Mouse (Mus musculus) midbrain, embryonic 15.5 days (tissue): ENCODE data around the gene Tbr1. TPM values are rescaled to one million over a fixed set of nuclear protein-coding genes. Genes with fewer than 3 reads are reported as not detected.

Experiments used
- ATAC-seq: fragments of 200-750 bp; cut with Nextera tagmentation; replicated peaks from 2 replicates; pipeline ENCODE4 v1.8.0; 2017; ENCODE audit warnings: moderate TSS enrichment
- H3K27ac ChIP-seq: fragments of 300-500 bp; sonication (generic); 2 replicates; pipeline ENCODE4 v1.5.1; 2015; ENCODE audit warnings: mild to moderate bottlenecking, inconsistent platforms
- H3K27me3 ChIP-seq: fragments of 300-500 bp; sonication (generic); replicated peaks from 2 replicates; pipeline ENCODE4 v1.6.1; 2015; ENCODE audit warnings: inconsistent platforms
- H3K36me3 ChIP-seq: fragments of 300-500 bp; sonication (generic); replicated peaks from 2 replicates; pipeline ENCODE4 v1.6.1; 2015; ENCODE audit warnings: inconsistent platforms
- H3K4me1 ChIP-seq: fragments of 300-500 bp; sonication (generic); 2 replicates; pipeline ENCODE4 v1.6.1; 2015; ENCODE audit warnings: inconsistent platforms
- H3K4me2 ChIP-seq: fragments of 300-500 bp; sonication (generic); 2 replicates; pipeline ENCODE4 v1.6.1; 2015; ENCODE audit warnings: inconsistent platforms, mild to moderate bottlenecking, moderate library complexity
- H3K4me3 ChIP-seq: fragments of 300-500 bp; sonication (generic); 2 replicates; pipeline ENCODE4 v1.5.1; 2015; ENCODE audit warnings: mild to moderate bottlenecking, inconsistent platforms
- H3K9ac ChIP-seq: fragments of 300-500 bp; sonication (generic); 2 replicates; pipeline ENCODE4 v1.6.1; 2015; ENCODE audit warnings: mild to moderate bottlenecking, inconsistent platforms
- H3K9me3 ChIP-seq: fragments of 300-500 bp; sonication (generic); 2 replicates; pipeline ENCODE4 v1.6.1; 2016; ENCODE audit warnings: inconsistent platforms
- WGBS: fragments of 180-500 bp; shearing (Covaris S2); methylation state at CpG from one replicate; pipeline ENCODE4 v1.1.7; 2015; ENCODE audit warnings: mixed read lengths; 5-methylcytosine and 5-hydroxymethylcytosine counted together
- polyA plus RNA-seq: library from polyadenylated mRNA; unstranded; fragments of >200 nt; fragmentation: Nextera tagmentation; extraction: Ambion mirVana; gene quantifications from 2 replicates; pipeline ENCODE4 v1.2.1, GENCODE M21; 2015

Tbr1 gene
- polyA plus RNA-seq = 2.8 and 3.7 TPM in 2 replicates

DNA sequence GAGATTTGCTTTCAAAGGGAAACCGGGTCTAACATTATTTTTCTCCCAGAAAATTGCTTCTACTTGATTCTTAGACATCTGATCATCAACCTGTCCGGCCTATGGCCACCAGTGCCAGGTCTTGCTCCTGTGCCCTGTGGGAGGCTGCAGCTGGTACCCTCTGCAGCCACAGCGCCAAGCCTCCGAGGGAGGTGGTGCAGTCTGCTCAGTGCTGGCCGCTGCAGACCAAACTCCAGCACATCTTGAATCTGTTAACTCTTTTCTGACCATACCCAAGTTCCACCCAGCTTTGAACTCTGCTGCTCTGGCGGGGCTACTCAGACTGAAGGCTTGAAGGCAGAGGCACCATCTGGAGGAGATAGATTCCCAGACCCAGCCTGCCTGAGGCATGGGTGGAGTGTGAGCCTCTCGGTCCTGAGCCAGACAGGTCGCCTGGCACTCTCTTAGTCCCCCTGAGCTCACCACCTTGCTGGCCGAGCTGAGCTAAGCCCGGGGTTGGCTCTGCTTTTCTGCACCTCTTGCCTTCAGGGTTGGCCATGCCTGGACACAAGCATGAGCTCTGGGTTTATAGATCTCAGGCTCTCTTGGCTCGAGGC lies at the start of gene Tbr1:
Gene Tbr1, plus strand, starts transcription at position 275 of the 596 bp plus-strand sequence.
- H3K9me3 ChIP-seq = no peaks in the 10 kb centered on the region
- no peaks in the 10 kb centered on the region for H3K36me3 ChIP-seq
- H3K4me1 ChIP-seq = peaks cover 28% of the 10 kb centered on the region
- H3K27ac ChIP-seq = no peak within 1 kb of the TSS
- peaks cover 37% of the 10 kb centered on the region for H3K27me3 ChIP-seq
- H3K9ac ChIP-seq = no peak within 1 kb of the TSS
- no peak within 1 kb of the TSS for H3K4me3 ChIP-seq
- 9% methylated on average over 11 of the region's 11 CpGs for WGBS
- peak; percentile 42 for ATAC-seq
- no peak within 1 kb of the TSS for H3K4me2 ChIP-seq

DNA sequence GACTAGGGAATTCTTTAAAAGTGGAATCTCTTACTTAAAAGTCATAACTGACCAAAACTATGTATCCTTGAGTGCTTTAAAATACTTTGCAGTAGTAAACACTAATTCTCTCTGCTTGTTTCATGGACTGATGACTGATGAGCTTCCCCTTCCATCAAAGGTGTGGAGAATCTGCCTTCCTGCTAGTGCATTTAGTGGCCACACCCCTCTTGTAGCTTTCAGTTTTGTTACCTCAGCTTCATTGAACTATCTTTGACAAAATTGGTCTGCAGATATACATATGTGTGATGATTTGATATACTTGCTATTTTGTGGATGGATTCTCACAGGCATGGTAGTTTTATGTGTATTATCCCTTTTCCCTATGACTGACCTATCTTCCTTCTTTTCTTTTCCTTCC lies 47.7 kb upstream of the Tbr1 start:
- H3K9me3 ChIP-seq = no peaks in the 10 kb centered on the region
- H3K4me3 ChIP-seq = no peak overlapping the region
- no peak for ATAC-seq
- no peak overlapping the region for H3K9ac ChIP-seq
- no peaks in the 10 kb centered on the region for H3K36me3 ChIP-seq
- H3K4me2 ChIP-seq = no peak overlapping the region
- H3K27me3 ChIP-seq = no peaks in the 10 kb centered on the region
- H3K27ac ChIP-seq = no peak overlapping the region
- 0 out of 2 replicates have a peak, but pooled peaks cover 2% of the 10 kb centered on the region for H3K4me1 ChIP-seq

DNA sequence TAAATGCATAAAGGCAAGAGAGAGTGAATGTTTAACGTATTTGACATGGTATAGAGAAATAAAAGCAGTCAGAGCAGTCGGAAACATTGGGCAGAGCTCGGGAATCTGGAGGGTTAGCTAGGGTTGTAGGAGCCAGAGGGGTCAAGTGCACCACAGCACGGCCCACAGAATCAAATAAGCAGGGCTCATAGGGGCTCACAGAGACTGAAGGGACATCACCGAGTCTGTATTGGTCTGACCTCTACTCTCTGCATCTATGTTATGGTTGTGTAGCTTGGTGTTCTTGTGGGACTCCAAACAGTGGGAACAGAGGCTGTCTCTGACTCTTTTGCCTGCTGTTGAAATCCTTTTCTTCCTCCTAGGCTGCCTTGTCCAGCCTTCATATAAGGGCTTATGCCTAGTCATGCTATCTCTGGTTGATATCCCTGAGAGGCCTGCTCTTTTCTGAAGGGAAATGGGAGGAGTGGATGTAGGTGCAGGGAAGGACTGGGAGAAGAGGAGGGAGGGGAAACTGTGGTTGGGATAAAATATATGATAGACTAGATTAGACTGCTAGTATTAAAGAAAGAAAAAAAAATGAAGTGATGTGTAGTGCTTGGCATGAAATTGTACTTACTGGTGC lies 43.4 kb upstream of the Tbr1 start:
- H3K4me1 ChIP-seq = no peaks in the 10 kb centered on the region
- 84% methylated on average over 5 of the region's 5 CpGs for WGBS
- no peak overlapping the region for H3K4me2 ChIP-seq
- H3K9ac ChIP-seq = no peak overlapping the region
- H3K27me3 ChIP-seq = no peaks in the 10 kb centered on the region
- no peak for ATAC-seq
- no peaks in the 10 kb centered on the region for H3K36me3 ChIP-seq
- H3K9me3 ChIP-seq = no peaks in the 10 kb centered on the region
- H3K27ac ChIP-seq = no peak overlapping the region
- H3K4me3 ChIP-seq = no peak overlapping the region

DNA sequence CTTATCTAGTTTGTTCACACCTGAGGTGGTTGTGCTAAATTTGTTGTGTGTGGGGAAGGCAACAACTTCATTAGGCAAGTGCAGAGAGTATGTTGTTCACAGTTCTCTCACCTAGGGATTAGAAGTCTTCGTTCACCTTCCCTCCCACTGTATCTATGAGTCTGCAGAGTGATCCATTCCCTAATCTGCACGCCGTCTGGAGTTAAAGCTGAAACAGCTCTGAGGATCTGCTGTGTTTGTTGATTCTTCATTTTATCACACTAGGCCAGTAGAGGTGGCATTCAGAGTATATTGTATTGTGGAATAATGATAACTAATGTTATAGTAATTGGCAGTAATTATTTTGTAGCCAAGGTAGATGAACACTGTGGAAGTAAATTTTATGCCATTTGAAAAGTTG lies 42.7 kb upstream of the Tbr1 start:
- Histone ChIP-seq H3K27me3 (no peaks in the 10 kb centered on the region), H3K4me1 (no peaks in the 10 kb centered on the region), H3K9me3 (no peaks in the 10 kb centered on the region), H3K9ac (no peak overlapping the region), H3K36me3 (no peaks in the 10 kb centered on the region), H3K27ac (no peak overlapping the region), H3K4me2 (no peak overlapping the region), H3K4me3 (no peak overlapping the region)
- 78% methylated on average over 3 of the region's 3 CpGs for WGBS
- ATAC-seq = no peak

DNA sequence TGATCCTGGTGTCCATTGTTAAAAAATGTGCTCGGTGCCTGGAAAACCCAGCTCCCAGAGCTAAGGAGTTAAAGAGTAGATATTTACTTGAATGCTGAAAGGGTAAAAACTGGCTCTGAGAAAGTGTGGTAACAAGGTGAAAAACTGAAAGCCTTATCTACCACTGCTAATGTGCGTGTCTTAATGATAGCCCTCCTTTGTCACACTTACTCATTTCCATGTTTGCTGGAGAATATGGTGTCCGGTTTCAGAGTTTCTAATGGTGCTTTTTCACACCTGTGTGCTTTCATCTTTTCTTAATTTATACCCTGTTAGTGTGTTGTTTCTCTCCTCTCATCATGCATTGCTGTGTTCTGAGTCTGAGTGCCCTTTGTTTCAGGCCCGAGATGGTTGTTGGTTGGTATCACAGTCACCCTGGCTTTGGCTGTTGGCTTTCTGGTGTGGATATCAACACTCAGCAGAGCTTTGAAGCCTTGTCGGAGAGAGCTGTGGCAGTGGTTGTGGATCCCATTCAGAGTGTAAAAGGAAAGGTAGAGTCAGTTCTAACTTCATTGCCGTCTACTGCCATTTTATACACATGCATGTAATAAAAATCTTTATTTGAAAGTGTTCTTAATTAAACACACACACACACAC lies 38.1 kb upstream of the Tbr1 start:
- Histone ChIP-seq H3K27me3 (no peaks in the 10 kb centered on the region), H3K36me3 (no peaks in the 10 kb centered on the region), H3K27ac (no peak overlapping the region), H3K4me1 (no peaks in the 10 kb centered on the region), H3K9me3 (no peaks in the 10 kb centered on the region), H3K9ac (no peak overlapping the region), H3K4me2 (no peak overlapping the region), H3K4me3 (no peak overlapping the region)
- WGBS = 66% methylated on average over 6 of the region's 6 CpGs
- no peak for ATAC-seq

DNA sequence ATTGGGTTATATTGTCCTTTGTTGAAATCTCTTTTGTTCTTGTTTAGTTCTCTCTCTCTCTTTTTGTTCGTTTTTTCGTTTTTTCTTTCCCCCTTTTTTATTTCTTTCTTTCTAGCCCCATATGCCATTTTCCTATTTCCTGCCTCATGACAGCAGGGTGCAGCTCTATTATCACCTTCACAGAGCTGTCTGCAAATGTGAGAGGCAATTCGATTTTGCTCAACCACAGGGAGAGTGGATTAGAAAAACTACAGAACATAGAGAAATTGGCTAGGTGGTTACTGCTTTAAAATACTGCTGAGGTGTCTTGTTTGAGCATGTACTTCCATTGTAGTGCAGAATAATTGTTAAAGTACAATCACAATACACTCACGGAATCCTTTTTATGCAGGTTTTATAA lies 37.2 kb upstream of the Tbr1 start:
- 48% methylated on average over 4 of the region's 4 CpGs for WGBS
- ATAC-seq = no peak; the same call in 1 of the 2 replicates
- peak overlapping the region; percentile 34; the same call in 1 of the 2 replicates for H3K27ac ChIP-seq

DNA sequence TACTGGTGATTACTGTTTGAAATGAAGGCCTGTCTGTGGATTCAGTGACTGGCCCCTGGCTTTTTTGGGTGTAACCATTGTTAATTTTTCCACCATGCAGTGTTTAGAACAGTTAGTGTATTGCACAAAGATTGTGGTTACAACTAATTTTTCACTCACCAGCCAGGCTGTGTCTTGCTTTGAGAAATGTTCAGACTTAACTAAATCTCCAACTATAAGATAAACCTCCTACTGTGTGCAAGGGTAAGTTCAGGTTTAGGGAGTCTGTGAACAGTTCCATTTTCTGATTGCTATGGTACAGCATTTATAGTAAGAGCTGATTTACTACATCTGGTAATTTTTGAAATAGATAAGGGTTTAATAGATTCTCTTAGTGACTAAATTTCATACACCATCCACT lies 21.9 kb upstream of the Tbr1 start:
- Histone ChIP-seq H3K27me3 (no peaks in the 10 kb centered on the region), H3K9me3 (no peaks in the 10 kb centered on the region), H3K27ac (no peak overlapping the region), H3K36me3 (peaks cover 9% of the 10 kb centered on the region; the same call in 1 of the 2 replicates), H3K4me2 (no peak overlapping the region), H3K4me3 (no peak overlapping the region), H3K9ac (no peak overlapping the region), H3K4me1 (no peaks in the 10 kb centered on the region)
- no peak for ATAC-seq

More for the DNA sequence above, 37.2 kb upstream of the Tbr1 start:
- H3K4me3 ChIP-seq = no peak overlapping the region
- H3K4me1 ChIP-seq = no peaks in the 10 kb centered on the region
- no peak overlapping the region for H3K4me2 ChIP-seq
- no peaks in the 10 kb centered on the region for H3K9me3 ChIP-seq
- H3K27me3 ChIP-seq = no peaks in the 10 kb centered on the region
- no peaks in the 10 kb centered on the region for H3K36me3 ChIP-seq
- no peak overlapping the region for H3K9ac ChIP-seq

DNA sequence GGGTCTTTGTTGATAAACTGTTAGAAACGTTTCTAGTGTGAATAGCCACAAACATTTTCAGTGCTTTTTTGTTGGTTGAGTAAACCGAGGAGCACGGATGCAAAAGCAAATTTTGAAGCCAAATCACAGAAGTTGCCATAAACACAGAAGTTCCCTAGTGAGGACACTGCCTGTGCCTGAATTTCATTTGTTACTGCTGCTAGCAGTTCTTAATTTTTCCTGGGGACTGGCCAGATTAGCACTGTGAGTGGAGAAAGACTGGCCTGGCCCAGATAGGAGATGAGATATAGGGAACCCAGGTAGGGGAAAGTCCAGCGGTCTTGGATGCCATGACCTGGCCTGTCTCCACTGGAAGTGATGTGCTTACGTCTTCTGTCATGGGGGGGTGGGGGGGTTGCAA lies 7.8 kb upstream of the Tbr1 start:
- Histone ChIP-seq H3K9ac (no peak overlapping the region), H3K4me2 (no peak overlapping the region), H3K36me3 (no peaks in the 10 kb centered on the region), H3K9me3 (no peaks in the 10 kb centered on the region), H3K4me3 (no peak overlapping the region), H3K27me3 (no peaks in the 10 kb centered on the region), H3K27ac (no peak overlapping the region), H3K4me1 (no peaks in the 10 kb centered on the region)
- 79% methylated on average over 5 of the region's 5 CpGs for WGBS
- no peak for ATAC-seq

DNA sequence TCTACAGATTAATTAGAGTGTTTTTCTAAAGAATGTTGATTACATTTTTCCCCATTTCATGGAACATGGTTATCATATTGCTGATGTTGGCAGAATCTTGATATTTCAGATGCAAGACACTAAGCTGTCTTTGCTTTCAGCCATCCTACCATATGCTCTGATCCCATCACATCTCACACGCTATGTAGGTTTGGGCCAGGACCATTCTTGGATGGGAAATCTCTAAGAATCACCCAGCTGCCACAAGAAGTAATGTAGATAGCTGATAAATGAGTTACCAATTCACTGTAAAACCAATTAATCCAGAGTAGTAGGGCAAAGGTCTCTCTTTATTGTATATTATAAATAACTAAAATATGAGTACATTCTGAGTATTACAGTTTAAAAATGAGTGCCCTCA lies 4.7 kb upstream of the Tbr1 start:
- H3K9me3 ChIP-seq = no peaks in the 10 kb centered on the region
- no peaks in the 10 kb centered on the region for H3K36me3 ChIP-seq
- no peak overlapping the region for H3K4me2 ChIP-seq
- H3K4me1 ChIP-seq = no peaks in the 10 kb centered on the region
- H3K27me3 ChIP-seq = peaks cover 16% of the 10 kb centered on the region
- ATAC-seq = no peak
- no peak overlapping the region for H3K27ac ChIP-seq
- WGBS = 94% methylated on average over 1 of the region's 1 CpGs
- no peak overlapping the region for H3K9ac ChIP-seq
- H3K4me3 ChIP-seq = no peak overlapping the region

DNA sequence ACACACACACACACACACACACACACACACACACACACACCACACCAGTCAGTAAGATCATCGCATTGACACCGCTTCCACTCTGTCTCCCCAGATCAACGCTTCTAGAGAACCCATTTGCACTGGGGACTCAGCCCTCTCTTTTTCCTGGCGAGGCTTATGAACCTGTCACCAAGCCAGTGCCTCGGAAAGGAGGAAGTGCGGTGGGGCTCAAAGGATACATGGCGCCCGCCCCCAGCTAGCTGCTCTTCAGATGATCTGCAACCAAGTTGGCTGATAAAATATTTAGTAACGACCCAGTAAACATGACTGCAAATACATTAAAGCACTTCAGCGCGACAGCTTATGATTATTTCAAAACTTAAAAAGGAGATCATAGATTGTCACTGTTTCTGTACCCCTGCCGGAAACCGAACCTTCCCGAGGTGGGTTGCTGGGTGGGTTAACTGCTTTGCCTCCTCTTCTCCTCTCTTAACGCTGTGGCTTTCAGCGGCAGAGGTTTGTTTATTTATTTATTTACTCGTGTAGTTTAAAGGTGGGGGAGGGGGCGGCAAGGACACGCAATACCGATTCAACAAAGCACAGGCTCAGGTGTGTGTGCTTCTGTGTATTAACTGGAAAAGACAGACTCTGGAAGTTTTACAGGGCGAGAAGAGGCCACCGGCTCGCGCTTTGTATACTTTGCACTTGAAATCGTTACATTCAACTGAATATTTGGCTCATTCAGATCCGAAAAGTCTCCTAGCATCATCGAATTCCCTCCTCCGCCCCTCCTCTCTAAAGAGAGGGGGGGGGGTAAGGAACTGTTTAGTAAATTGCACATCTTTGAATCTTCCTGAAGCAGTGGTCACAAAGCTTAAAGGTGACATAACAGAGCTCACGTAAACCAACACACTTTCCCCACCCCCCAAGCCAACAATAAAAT lies 975 bp downstream of the Tbr1 start:
- Histone ChIP-seq H3K27ac (no peak overlapping the region), H3K36me3 (no peaks in the 10 kb centered on the region), H3K9me3 (no peaks in the 10 kb centered on the region), H3K4me2 (no peak overlapping the region), H3K27me3 (peaks cover 44% of the 10 kb centered on the region), H3K4me3 (no peak overlapping the region), H3K4me1 (peaks cover 28% of the 10 kb centered on the region), H3K9ac (no peak overlapping the region)
- WGBS = 3% methylated on average over 29 of the region's 29 CpGs
- ATAC-seq = no peak; the same call in 1 of the 2 replicates

DNA sequence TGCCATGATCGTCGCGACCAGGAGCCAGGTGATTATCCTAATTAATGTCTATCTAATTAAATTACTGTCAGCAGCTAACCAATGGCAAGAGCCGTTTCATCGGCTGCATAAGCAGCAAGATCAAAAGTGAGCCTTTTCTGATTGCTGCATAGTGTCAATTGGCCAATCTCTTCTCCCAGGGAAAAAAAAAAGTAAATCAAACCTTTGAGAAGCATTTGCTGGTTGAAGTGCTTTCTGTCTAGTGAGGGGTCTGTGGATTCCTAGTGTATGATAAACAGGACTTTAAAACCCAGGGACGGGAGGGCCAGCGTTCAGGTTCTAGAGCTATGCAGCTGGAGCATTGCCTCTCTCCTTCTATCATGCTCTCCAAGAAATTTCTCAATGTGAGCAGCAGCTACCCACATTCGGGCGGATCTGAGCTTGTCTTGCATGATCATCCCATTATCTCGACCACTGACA lies 1.7 kb downstream of the Tbr1 start:
- WGBS = 4% methylated on average over 10 of the region's 10 CpGs
- Histone ChIP-seq H3K27ac (no peak overlapping the region), H3K9me3 (no peaks in the 10 kb centered on the region), H3K27me3 (peaks cover 51% of the 10 kb centered on the region), H3K4me3 (no peak overlapping the region), H3K36me3 (no peaks in the 10 kb centered on the region), H3K4me2 (no peak overlapping the region), H3K4me1 (peaks cover 28% of the 10 kb centered on the region), H3K9ac (no peak overlapping the region)
- ATAC-seq = no peak
